Mouse (Mus musculus) liver, embryonic 14.5 days (tissue): ENCODE measurements around the gene Tmem135. TPM values are rescaled to one million over a fixed set of nuclear protein-coding genes. Genes with fewer than 3 reads are reported as not detected.
A peak's percentile ranks its signal among the peaks of the same experiment; 100 is the strongest.

Experiments
- ATAC-seq: fragments of 200-750 bp; cut with Nextera tagmentation; 2 replicates; pipeline ENCODE4 v1.8.0; 2017; ENCODE audit warnings: moderate number of reproducible peaks, mild to moderate bottlenecking, moderate library complexity; ENCODE audit not compliant: insufficient read depth
- DNase-seq, 3 experiments: peaks; one replicate each; pipeline ENCODE4 v3.0.0-alpha.2; 2012 to 2013; ENCODE audit warnings: low read depth in 3 of 3, low spot score in 3 of 3
- H3K27ac ChIP-seq: fragments of 300-500 bp; sonication (generic); 2 replicates; pipeline ENCODE4 v1.5.1; 2014; ENCODE audit warnings: moderate library complexity, mild to moderate bottlenecking, control low read depth, inconsistent platforms
- H3K27me3 ChIP-seq: fragments of 300-500 bp; sonication (generic); 2 replicates; pipeline ENCODE4 v1.6.1; 2014; ENCODE audit warnings: mild to moderate bottlenecking, low read length, moderate library complexity; ENCODE audit not compliant: control insufficient read depth, insufficient read depth
- H3K36me3 ChIP-seq: fragments of 300-500 bp; sonication (generic); replicated peaks from 2 replicates; pipeline ENCODE4 v1.6.1; 2014; ENCODE audit warnings: low read depth; ENCODE audit not compliant: control insufficient read depth, insufficient read depth
- H3K4me1 ChIP-seq, 2 experiments: fragments of 200-500 bp in 1 of 2; fragments of 300-500 bp in 1 of 2; sonication (generic) in 1 of 2; replicated peaks; 2 replicates each; pipeline ENCODE4 v1.6.1; 2012 to 2014; ENCODE audit warnings: antibody characterized with exemption in 1 of 2, inconsistent platforms in 1 of 2, low read length in 1 of 2; ENCODE audit not compliant: control insufficient read depth in 2 of 2, insufficient read depth in 2 of 2
- H3K4me2 ChIP-seq: fragments of 300-500 bp; sonication (generic); 2 replicates; pipeline ENCODE4 v1.6.1; 2014; ENCODE audit warnings: low read depth, mild to moderate bottlenecking, control low read depth, moderate library complexity
- H3K4me3 ChIP-seq, 2 experiments: fragments of 200-500 bp in 1 of 2; fragments of 300-500 bp in 1 of 2; sonication (generic) in 1 of 2; 2 replicates each; pipeline ENCODE4 v1.5.1; 2012 to 2014; ENCODE audit warnings: low read depth in 2 of 2, low read length in 2 of 2, mild to moderate bottlenecking in 2 of 2, control low read depth in 1 of 2, inconsistent platforms in 1 of 2, moderate library complexity in 1 of 2; ENCODE audit not compliant: insufficient read depth in 1 of 2
- H3K9ac ChIP-seq: fragments of 300-500 bp; sonication (generic); replicated peaks from 2 replicates; pipeline ENCODE4 v1.6.1; 2014; ENCODE audit warnings: mild to moderate bottlenecking, control low read depth, moderate library complexity
- H3K9me3 ChIP-seq: fragments of 300-500 bp; sonication (generic); 2 replicates; pipeline ENCODE4 v1.6.1; 2016; ENCODE audit warnings: low read length, mixed read lengths; ENCODE audit not compliant: control insufficient read depth
- CTCF ChIP-seq: IDR thresholded peaks from 2 replicates; pipeline ENCODE4 v1.5.1; 2016; ENCODE audit warnings: antibody characterized with exemption, low read depth, control low read depth
- EP300 ChIP-seq: IDR thresholded peaks from 2 replicates; pipeline ENCODE4 v1.6.1; 2016; ENCODE audit warnings: antibody characterized with exemption, low read depth
- WGBS: fragments of 180-500 bp; shearing (Covaris S2); extraction: QIAGEN DNeasy Blood & Tissue Kit; methylation state at CpG from one replicate; pipeline ENCODE4 v1.1.7; 2014; ENCODE audit not compliant: insufficient replicate concordance; 5-methylcytosine and 5-hydroxymethylcytosine counted together
- polyA plus RNA-seq, 2 experiments: library from polyadenylated mRNA; depleted of rRNA in 1 of 2; stranded (reverse) in 1 of 2; unstranded in 1 of 2; fragments of >200 nt; fragmentation: Nextera tagmentation in 1 of 2; extraction: Ambion mirVana in 1 of 2; gene quantifications; 2 replicates each; pipeline versions ENCODE4 v1.2.1 to v1.2.3; 2012 to 2014

The Tmem135 gene
- polyA plus RNA-seq, 2 experiments, result 5.4 to 12.7 TPM

DNA sequence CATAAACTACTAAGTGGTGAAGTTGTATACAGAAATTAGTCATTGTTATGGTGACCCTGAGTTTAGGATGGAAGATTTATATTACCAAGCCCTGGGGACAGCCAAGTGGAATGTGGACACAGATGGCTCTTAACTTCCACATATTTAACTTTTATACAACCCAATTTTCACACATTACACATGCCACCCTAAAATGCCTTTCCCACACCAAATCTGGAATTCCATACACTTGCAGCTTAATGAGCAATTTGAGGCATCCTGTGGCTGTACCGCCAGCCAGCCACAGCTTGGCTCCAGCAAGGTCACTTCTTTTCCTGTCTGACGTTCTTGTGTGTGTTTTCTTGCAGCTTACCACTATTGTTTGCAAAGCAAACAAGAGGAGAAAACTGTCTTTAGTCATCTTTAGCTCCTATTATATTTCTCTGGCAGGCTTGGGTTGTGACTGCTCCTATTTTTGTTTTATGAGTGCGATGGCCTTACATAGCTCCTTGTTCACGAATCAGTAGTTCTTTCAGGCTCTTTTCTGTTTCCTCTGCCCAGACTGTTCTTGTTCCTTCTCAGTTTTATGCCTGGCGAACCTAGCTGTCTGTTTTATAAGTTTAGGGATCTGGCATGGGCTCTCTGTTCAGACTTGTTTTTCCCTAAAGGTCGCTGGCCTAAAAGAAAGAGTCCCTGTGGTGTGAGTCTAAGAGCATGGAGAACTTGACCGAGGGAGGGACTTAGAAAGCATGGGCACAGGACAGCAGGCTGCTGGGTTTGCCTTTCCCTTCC lies 22.9 kb downstream of the Tmem135 start:
- Histone ChIP-seq H3K27me3 (no peaks in the 10 kb centered on the region), H3K4me3 (no peak overlapping the region), H3K9ac (no peak overlapping the region), H3K27ac (no peak overlapping the region), H3K4me2 (no peak overlapping the region), H3K9me3 (no peaks in the 10 kb centered on the region), H3K36me3 (no peaks in the 10 kb centered on the region), H3K4me1 (no peaks in the 10 kb centered on the region; a peak in 2 of 4 replicates)
- TF ChIP-seq CTCF (no peak), EP300 (no peak)
- ATAC-seq (no peak), DNase-seq (no peak)
- WGBS, result 30% methylated on average over 7 of the region's 7 CpGs

DNA sequence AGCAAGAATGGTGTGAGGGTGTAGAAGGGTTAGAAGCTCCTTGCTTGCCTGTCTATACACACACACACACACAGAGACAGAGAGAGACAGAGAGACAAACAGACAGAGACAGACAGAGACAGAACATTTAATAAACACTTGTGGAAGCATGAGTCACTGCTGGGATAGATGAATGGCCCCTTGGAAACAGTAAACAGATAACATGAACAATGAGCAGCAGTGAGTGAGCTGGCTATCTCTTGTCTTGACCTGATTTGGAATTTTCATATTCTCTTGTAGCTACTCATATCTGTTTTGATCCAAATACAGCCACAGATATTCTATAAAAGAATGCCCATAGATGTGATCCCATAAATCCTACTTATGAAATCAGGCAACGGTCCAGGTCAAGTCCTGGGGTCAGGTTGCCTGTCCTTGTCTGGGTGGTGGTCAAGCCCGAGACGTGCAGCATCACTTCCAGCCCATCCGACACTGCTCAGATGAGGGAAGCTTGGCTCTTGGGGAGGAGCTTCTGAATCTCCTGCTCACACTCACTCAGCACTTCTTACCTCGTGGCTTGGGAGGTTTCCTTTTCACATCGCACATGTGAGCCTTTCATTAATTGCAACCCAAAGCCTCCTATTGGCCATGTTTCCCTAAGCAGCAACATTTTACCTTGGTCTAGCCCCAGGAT lies 32.3 kb downstream of the Tmem135 start:
- Histone ChIP-seq H3K27me3 (no peaks in the 10 kb centered on the region), H3K36me3 (no peaks in the 10 kb centered on the region), H3K4me3 (no peak overlapping the region), H3K4me2 (no peak overlapping the region), H3K9ac (no peak overlapping the region), H3K4me1 (peaks cover 0 to 12% of the 10 kb centered on the region in 2 experiments; a peak in 3 of 4 replicates), H3K9me3 (no peaks in the 10 kb centered on the region), H3K27ac (no peak overlapping the region)
- ATAC-seq (no peak), DNase-seq (no peak)
- TF ChIP-seq CTCF (no peak), EP300 (no peak)
- WGBS, result 38% methylated on average over 6 of the region's 6 CpGs

DNA sequence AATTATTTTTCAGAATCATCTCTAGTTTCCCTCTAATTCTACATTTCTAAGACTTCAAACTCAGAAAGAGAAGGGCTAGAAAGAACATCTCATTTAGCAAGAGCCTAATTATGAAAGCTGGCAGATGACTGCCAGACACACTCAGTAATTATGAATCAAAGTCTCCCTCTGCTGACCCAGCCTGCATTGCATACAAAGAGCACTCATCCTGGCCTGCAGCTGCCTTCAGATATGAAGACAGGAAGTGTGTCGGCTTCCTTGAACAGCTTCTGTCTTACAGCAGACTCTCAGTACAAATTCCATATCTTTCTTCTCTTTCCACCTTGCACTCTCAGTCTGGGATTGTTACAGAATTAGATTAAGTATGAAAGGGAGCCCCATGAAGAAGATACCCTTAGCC lies 33.1 kb downstream of the Tmem135 start:
- Histone ChIP-seq H3K9me3 (no peaks in the 10 kb centered on the region), H3K4me2 (no peak overlapping the region), H3K4me1 (peaks cover 0 to 12% of the 10 kb centered on the region in 2 experiments; a peak in 3 of 4 replicates), H3K27me3 (no peaks in the 10 kb centered on the region), H3K9ac (no peak overlapping the region), H3K4me3 (no peak overlapping the region), H3K36me3 (no peaks in the 10 kb centered on the region), H3K27ac (no peak overlapping the region)
- no peak for TF ChIP-seq EP300
- peak; percentile 8; the same call in 1 of the 2 replicates for TF ChIP-seq CTCF
- DNase-seq, result no peak
- no peak for ATAC-seq
- WGBS, result 7% methylated on average over 1 of the region's 1 CpGs

DNA sequence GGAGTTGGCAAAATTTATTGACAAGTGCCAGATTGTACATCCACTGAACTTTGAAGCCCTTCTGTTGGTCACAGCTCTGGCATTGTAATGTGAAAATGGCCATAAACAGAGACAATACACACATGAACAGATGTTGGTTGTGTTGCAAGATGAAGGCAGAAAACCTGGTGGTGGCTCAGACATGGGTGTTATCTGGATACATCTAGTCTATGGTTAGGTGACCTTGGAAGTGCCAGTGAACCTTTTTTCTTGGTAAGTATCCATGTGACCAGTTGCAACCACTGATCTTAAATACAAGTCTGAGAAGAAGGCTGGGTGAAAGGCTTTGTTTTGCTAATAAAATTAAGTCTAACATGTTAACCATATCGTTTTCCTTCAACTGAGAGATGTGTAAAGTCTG lies 33.9 kb downstream of the Tmem135 start:
- Histone ChIP-seq H3K36me3 (no peaks in the 10 kb centered on the region), H3K27ac (no peak overlapping the region), H3K27me3 (no peaks in the 10 kb centered on the region), H3K4me2 (no peak overlapping the region), H3K9ac (no peak overlapping the region), H3K4me1 (peaks cover 0 to 12% of the 10 kb centered on the region in 2 experiments; a peak in 3 of 4 replicates), H3K9me3 (no peaks in the 10 kb centered on the region), H3K4me3 (no peak overlapping the region)
- ATAC-seq, result no peak
- TF ChIP-seq CTCF, result no peak
- TF ChIP-seq EP300, result no peak
- no peak for DNase-seq
- 43% methylated on average over 1 of the region's 1 CpGs for WGBS

DNA sequence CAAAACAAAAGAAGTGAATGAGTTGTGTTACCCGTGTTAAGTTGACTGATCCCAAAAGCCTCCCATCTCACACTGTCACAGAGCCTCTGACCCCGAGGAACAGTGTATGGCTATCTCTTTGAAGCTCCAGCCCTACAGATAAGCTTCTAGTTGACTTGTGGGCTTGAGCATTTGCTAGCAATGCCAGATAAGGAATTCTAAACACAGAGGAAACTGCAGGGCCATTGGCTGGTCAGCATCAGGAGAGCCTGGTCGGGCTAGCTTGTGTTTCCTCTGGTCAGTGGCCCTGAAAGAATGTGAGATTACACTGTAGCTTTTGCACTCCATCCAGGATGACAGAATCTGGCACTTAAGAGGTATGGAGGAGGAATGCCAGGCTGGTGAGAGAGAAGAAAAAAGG lies 36.4 kb downstream of the Tmem135 start:
- Histone ChIP-seq H3K4me2 (no peak overlapping the region), H3K4me3 (no peak overlapping the region), H3K27ac (no peak overlapping the region), H3K36me3 (no peaks in the 10 kb centered on the region), H3K27me3 (no peaks in the 10 kb centered on the region), H3K4me1 (peaks cover 0 to 12% of the 10 kb centered on the region in 2 experiments; a peak in 3 of 4 replicates), H3K9ac (no peak overlapping the region), H3K9me3 (no peaks in the 10 kb centered on the region)
- peak; percentile 78 for ATAC-seq
- no peak for TF ChIP-seq EP300
- no peak for TF ChIP-seq CTCF
- peak; percentile 25 to 35 (median 29) for DNase-seq
- 2% methylated on average over 3 of the region's 3 CpGs for WGBS
